Mouse (Mus musculus): ENCODE results near the gene Olfr691. TPM values are rescaled to one million over a fixed set of nuclear protein-coding genes. Genes with fewer than 3 reads are reported as not detected.

Gene Olfr691
- polyA plus RNA-seq (2017; shearing (Covaris generic)), result 1 to 10 TPM in 1 of 2 experiments, under 1 TPM in 1; 0.08 to 2.0 TPM

GRCm38 (mm10) chr7:105342170-105342569 lies at the start of gene Olfr691:
Gene Olfr691 (minus strand): TSS chr7:105342270.

GRCm38 (mm10) chr7:105374866-105375265 lies 32.8 kb upstream of the Olfr691 start, which contains the start of gene Gm5901:
Gene Gm5901 (plus strand): TSS chr7:105375038.

GRCm38 (mm10) chr7:105367930-105368329 lies 25.9 kb upstream of the Olfr691 start, which contains the start of gene Olfr692:
Gene Olfr692 (plus strand): TSS chr7:105368230.

GRCm38 (mm10) chr7:105334004-105334403 lies 8.1 kb downstream of the Olfr691 start, which contains the start of gene Olfr690:
Gene Olfr690 (minus strand): TSS chr7:105334104.

GRCm38 (mm10) chr7:105310865-105311264 lies 31.2 kb downstream of the Olfr691 start, which contains the start of gene Olfr689:
Gene Olfr689 (plus strand): TSS chr7:105311165.

GRCm38 (mm10) chr7:105287795-105288194 lies 54.3 kb downstream of the Olfr691 start, which contains the start of gene Olfr688:
Gene Olfr688 (plus strand): TSS chr7:105288095.

Other genes starting within 250 kb of the Olfr691 start
- not detected for gene Olfr680-ps1, start 249.5 kb downstream of the Olfr691 start, polyA plus RNA-seq (2017; shearing (Covaris generic))
- under 1 TPM in 1 of 2 experiments, not detected in 1; 0.09 TPM for gene Olfr681, start 225.4 kb downstream of the Olfr691 start, polyA plus RNA-seq (2017; shearing (Covaris generic))
- not detected for gene Olfr683, start 195.3 kb downstream of the Olfr691 start, polyA plus RNA-seq (2017; shearing (Covaris generic))
- gene Olfr684, start 178.6 kb downstream of the Olfr691 start, polyA plus RNA-seq (2017; shearing (Covaris generic)), result not detected
- gene Olfr685, start 156.3 kb downstream of the Olfr691 start, polyA plus RNA-seq (2017; shearing (Covaris generic)), result under 1 TPM in 1 of 2 experiments, not detected in 1; 0.05 TPM
- gene Olfr686, start 134.8 kb downstream of the Olfr691 start, polyA plus RNA-seq (2017; shearing (Covaris generic)), result not detected
- gene Olfr688, start 54.2 kb downstream of the Olfr691 start, polyA plus RNA-seq (2017; shearing (Covaris generic)), result not detected
- under 1 TPM; 0.04 to 0.47 TPM for gene Olfr689, start 31.1 kb downstream of the Olfr691 start, polyA plus RNA-seq (2017; shearing (Covaris generic))
- gene Olfr690, start 8.2 kb downstream of the Olfr691 start, polyA plus RNA-seq (2017; shearing (Covaris generic)), result not detected
- not detected for gene Olfr692, start 26.0 kb upstream of the Olfr691 start, polyA plus RNA-seq (2017; shearing (Covaris generic))
- not detected for gene Gm5901, start 32.8 kb upstream of the Olfr691 start, polyA plus RNA-seq (2017; shearing (Covaris generic))
- 10 to 100 TPM; 36.7 to 58.5 TPM for gene Fam160a2, start 57.8 kb upstream of the Olfr691 start, polyA plus RNA-seq (2017; shearing (Covaris generic))
- gene Cnga4, start 62.3 kb upstream of the Olfr691 start, polyA plus RNA-seq (2017; shearing (Covaris generic)), result not detected
- under 1 TPM in 1 of 2 experiments, not detected in 1; 0.21 TPM for gene Cckbr, start 83.5 kb upstream of the Olfr691 start, polyA plus RNA-seq (2017; shearing (Covaris generic))
- not detected for gene Cavin3, start 140.0 kb upstream of the Olfr691 start, polyA plus RNA-seq (2017; shearing (Covaris generic))
- 10 to 100 TPM; 34.0 to 40.5 TPM for gene Smpd1, start 212.1 kb upstream of the Olfr691 start, polyA plus RNA-seq (2017; shearing (Covaris generic))
- 10 to 100 TPM in 1 of 2 experiments, 1 to 10 TPM in 1; 6.6 to 10.5 TPM for gene Apbb1, start 239.4 kb upstream of the Olfr691 start, polyA plus RNA-seq (2017; shearing (Covaris generic))

All from inflammation-experienced regulatory T-cells (primary cell).